Mouse (Mus musculus): ENCODE measurements around the gene Olfr1260.

Gene Olfr1260

DNA sequence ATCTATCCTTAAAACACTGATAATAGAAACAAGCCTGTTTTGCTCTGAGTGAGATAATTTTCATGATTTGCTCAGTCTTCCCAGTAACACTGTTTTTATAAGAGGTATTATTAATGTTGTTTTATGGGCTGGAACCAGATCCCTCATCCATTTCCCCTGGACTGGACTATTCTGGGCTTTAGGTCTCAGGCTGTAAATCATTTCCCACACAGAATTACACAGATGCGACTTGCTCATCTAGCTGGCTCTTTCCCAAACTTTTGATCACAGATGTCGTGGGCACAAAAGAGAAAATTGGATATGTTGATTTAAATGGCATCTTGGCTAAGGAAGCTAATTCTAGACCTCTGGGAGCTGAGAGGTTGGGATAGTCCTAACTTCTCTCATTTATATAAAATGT lies at the start of gene Olfr1260:
Gene Olfr1260 (plus strand): TSS at position 157 of the 400 bp plus-strand sequence.
- no peak for DNase-seq (ENCODE audit: low read depth)

- no peak for DNase-seq (ENCODE audit: low read depth)
Measured at GRCm38 (mm10) chr2:89927009-89927408, 47.1 kb upstream of the Olfr1260 start, which contains the start of gene Olfr1258. TSS of gene Olfr1258 (plus strand) at chr2:89927309.

GRCm38 (mm10) chr2:89948564-89948963 lies 25.6 kb upstream of the Olfr1260 start, which contains the start of gene Olfr1259:
TSS of gene Olfr1259 (minus strand) at chr2:89948664.
- DNase-seq (ENCODE audit: low read depth) = no peak

GRCm38 (mm10) chr2:89977709-89978108 lies 3.6 kb downstream of the Olfr1260 start:
- DNase-seq (ENCODE audit: low read depth) = no peak

DNA sequence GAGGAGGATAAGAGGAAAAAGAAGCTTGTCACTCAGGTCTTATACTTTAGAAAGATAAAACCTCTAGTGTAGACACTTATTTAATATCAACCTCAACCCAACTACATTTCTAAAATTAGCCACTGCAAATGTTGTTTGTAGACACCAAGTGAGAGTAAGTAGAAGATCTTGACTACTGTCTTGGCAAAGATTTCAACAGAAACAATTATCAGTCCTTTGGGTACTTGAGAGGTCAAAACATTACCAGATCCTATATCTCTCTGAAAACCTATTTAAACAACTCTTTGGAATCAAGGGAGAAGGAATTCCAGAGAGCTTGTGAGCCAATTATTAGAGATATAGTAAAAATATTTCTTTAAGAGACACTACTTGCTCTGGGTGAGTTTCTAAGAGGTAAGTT lies 16.8 kb downstream of the Olfr1260 start, which contains the start of gene Olfr1261:
Gene Olfr1261 (plus strand): TSS at position 301 of the 400 bp plus-strand sequence.
- no peak for DNase-seq (ENCODE audit: low read depth)

DNA sequence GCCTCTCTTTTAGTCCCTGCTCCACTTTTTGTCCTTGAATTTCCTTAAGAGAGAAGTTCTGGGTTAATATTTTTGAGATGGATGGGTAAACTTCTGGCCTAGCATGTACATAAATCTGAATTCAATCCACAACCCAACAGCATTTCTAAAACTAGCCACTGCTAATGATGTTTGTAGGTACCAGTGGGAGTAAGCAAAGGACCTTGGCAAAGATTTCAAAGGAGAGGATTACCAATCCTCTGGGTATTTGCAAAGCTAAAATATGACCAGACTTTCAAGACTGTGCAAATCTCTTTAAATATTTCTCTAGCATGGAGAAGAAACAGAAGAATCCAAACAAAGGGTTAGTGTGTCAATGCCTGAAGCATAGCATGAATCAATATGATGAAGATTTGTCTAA lies 25.7 kb downstream of the Olfr1260 start, which contains the start of gene Olfr1262:
Gene Olfr1262 (plus strand): TSS at position 301 of the 400 bp plus-strand sequence.
- no peak for DNase-seq (ENCODE audit: low read depth)

GRCm38 (mm10) chr2:90011831-90012230 lies 37.7 kb downstream of the Olfr1260 start, which contains the start of gene Olfr1263:
TSS of gene Olfr1263 (plus strand) at chr2:90012131.
- DNase-seq (ENCODE audit: low read depth) = no peak

- DNase-seq (ENCODE audit: low read depth) = no peak
Measured at GRCm38 (mm10) chr2:90025477-90025876, 51.3 kb downstream of the Olfr1260 start, which contains the start of gene Olfr1264. TSS of gene Olfr1264 (minus strand) at chr2:90025577.
